Mouse (Mus musculus) hindbrain, postnatal 0 days (tissue): ENCODE measurements at regions not wholly inside any gene's neighbourhood (a gene's known extent, or its start where the extent isn't known, plus 50 kb on each side); places are given as distances from the start of the nearest gene placed in this dataset.
A peak's percentile ranks its signal among the peaks of the same experiment; 100 is the strongest.

Experiments
- ATAC-seq: fragments of 200-750 bp; cut with Nextera tagmentation; 2 replicates; pipeline ENCODE4 v1.8.0; 2017; ENCODE audit warnings: mild to moderate bottlenecking, moderate TSS enrichment, moderate library complexity
- DNase-seq: peaks from one replicate; pipeline ENCODE4 v3.0.0-alpha.2; 2015; ENCODE audit warnings: low spot score
- H3K27ac ChIP-seq: fragments of 300-500 bp; sonication (generic); 2 replicates; pipeline ENCODE4 v1.5.1; 2014; ENCODE audit warnings: mild to moderate bottlenecking
- H3K27me3 ChIP-seq: fragments of 300-500 bp; sonication (generic); 2 replicates; pipeline ENCODE4 v1.6.1; 2014; ENCODE audit warnings: low read length, mixed read lengths; ENCODE audit not compliant: insufficient read depth
- H3K36me3 ChIP-seq: fragments of 300-500 bp; sonication (generic); 2 replicates; pipeline ENCODE4 v1.6.1; 2014; ENCODE audit warnings: low read length, mixed read lengths; ENCODE audit not compliant: insufficient read depth
- H3K4me1 ChIP-seq: fragments of 300-500 bp; sonication (generic); 2 replicates; pipeline ENCODE4 v1.6.1; 2014; ENCODE audit warnings: antibody characterized with exemption, low read length, mixed read lengths; ENCODE audit not compliant: insufficient read depth
- H3K4me2 ChIP-seq: fragments of 300-500 bp; sonication (generic); 2 replicates; pipeline ENCODE4 v1.6.1; 2014; ENCODE audit warnings: low read depth, mild to moderate bottlenecking, low read length, moderate library complexity, mixed read lengths
- H3K4me3 ChIP-seq: fragments of 300-500 bp; sonication (generic); 2 replicates; pipeline ENCODE4 v1.5.1; 2014; ENCODE audit warnings: low read length
- H3K9ac ChIP-seq: fragments of 300-500 bp; sonication (generic); replicated peaks from 2 replicates; pipeline ENCODE4 v1.6.1; 2014; ENCODE audit warnings: mild to moderate bottlenecking, low read length, moderate library complexity, mixed read lengths
- H3K9me3 ChIP-seq: fragments of 300-500 bp; sonication (generic); 2 replicates; pipeline ENCODE4 v1.6.1; 2016; ENCODE audit warnings: low read length, mixed read lengths
- CTCF ChIP-seq: IDR thresholded peaks from 2 replicates; pipeline ENCODE4 v1.5.1; 2016; ENCODE audit warnings: antibody characterized with exemption, control low read depth, low read depth
- WGBS: fragments of 180-500 bp; shearing (Covaris S2); extraction: QIAGEN DNeasy Blood & Tissue Kit; methylation state at CpG from one replicate; pipeline ENCODE4 v1.1.7; 2014; 5-methylcytosine and 5-hydroxymethylcytosine counted together

GRCm38 (mm10) chr15:61189981-61190380 lies 267.2 kb upstream of the A1bg start:
- Histone ChIP-seq H3K27me3 (no peaks in the 10 kb centered on the region), H3K4me3 (no peak overlapping the region), H3K4me2 (no peak overlapping the region), H3K9ac (no peak overlapping the region), H3K9me3 (no peaks in the 10 kb centered on the region), H3K4me1 (no peaks in the 10 kb centered on the region), H3K36me3 (no peaks in the 10 kb centered on the region), H3K27ac (no peak overlapping the region)
- DNase-seq (no peak), ATAC-seq (no peak)
- TF ChIP-seq CTCF, result no peak
- 83% methylated on average over 1 of the region's 1 CpGs for WGBS

DNA sequence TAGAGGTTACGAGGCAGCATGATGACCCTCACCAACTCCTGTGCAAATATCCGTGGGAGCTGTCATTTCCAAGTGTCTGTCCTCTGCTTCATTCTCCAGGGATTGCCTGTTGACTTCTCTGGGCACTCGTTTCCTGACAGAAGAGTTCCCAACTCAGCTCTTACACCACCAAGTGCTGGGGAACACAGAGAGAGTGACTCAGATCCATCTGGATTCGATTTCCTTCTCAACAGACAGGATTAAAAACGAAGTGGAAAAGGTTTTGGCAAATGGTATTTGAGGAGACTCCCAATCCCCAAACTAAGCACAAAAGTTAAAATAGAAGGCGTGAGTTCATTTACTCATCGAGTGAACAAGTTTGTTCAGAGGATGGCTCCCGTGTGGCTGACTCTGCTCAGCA lies 266.7 kb upstream of the A1bg start:
- no peak overlapping the region for H3K4me3 ChIP-seq
- no peak for ATAC-seq
- H3K4me2 ChIP-seq, result no peak overlapping the region
- no peaks in the 10 kb centered on the region for H3K36me3 ChIP-seq
- no peaks in the 10 kb centered on the region for H3K27me3 ChIP-seq
- no peaks in the 10 kb centered on the region for H3K4me1 ChIP-seq
- H3K9ac ChIP-seq, result no peak overlapping the region
- no peak overlapping the region for H3K27ac ChIP-seq
- DNase-seq, result no peak
- H3K9me3 ChIP-seq, result no peaks in the 10 kb centered on the region
- TF ChIP-seq CTCF, result no peak
- 72% methylated on average over 8 of the region's 8 CpGs for WGBS

GRCm38 (mm10) chr15:61184597-61184963 lies 261.8 kb upstream of the A1bg start:
- no peak for TF ChIP-seq CTCF
- Histone ChIP-seq H3K4me2 (no peak overlapping the region), H3K4me3 (no peak overlapping the region), H3K9me3 (no peaks in the 10 kb centered on the region), H3K9ac (no peak overlapping the region), H3K27ac (no peak overlapping the region), H3K27me3 (no peaks in the 10 kb centered on the region), H3K4me1 (no peaks in the 10 kb centered on the region), H3K36me3 (no peaks in the 10 kb centered on the region)
- DNase-seq, result no peak
- 48% methylated on average over 2 of the region's 2 CpGs for WGBS
- no peak for ATAC-seq

GRCm38 (mm10) chr15:61183751-61184596 lies 261.2 kb upstream of the A1bg start:
- no peaks in the 10 kb centered on the region for H3K36me3 ChIP-seq
- TF ChIP-seq CTCF, result no peak
- DNase-seq, result no peak
- H3K27ac ChIP-seq, result no peak overlapping the region
- no peaks in the 10 kb centered on the region for H3K27me3 ChIP-seq
- H3K9me3 ChIP-seq, result no peaks in the 10 kb centered on the region
- no peak overlapping the region for H3K4me3 ChIP-seq
- no peak overlapping the region for H3K4me2 ChIP-seq
- H3K9ac ChIP-seq, result no peak overlapping the region
- ATAC-seq, result no peak
- 19% methylated on average over 11 of the region's 11 CpGs for WGBS
- no peaks in the 10 kb centered on the region for H3K4me1 ChIP-seq

DNA sequence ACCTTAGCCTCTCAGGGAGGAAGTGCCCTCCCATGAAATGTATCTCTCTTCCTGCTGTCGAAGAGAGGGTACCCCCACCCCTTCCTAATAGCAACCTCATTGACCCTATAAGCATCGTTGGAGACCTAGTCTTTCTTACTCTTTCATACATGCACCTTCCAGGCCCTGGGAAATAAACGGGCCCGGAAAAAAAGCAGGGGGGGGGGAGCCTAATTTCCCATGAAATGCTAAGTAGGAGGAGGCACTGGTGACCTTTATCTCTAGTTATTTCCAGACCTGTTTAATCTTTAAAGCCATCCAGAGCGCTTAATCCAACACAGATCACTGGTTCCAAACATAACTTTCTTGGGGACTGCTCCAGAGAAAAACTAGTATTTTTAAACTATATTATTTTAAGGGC lies 260.5 kb upstream of the A1bg start:
- no peak for DNase-seq
- H3K4me2 ChIP-seq, result no peak overlapping the region
- 30% methylated on average over 5 of the region's 5 CpGs for WGBS
- no peak overlapping the region for H3K9ac ChIP-seq
- no peak overlapping the region for H3K4me3 ChIP-seq
- H3K36me3 ChIP-seq, result no peaks in the 10 kb centered on the region
- no peak for TF ChIP-seq CTCF
- no peak for ATAC-seq
- no peaks in the 10 kb centered on the region for H3K4me1 ChIP-seq
- no peaks in the 10 kb centered on the region for H3K9me3 ChIP-seq
- no peak overlapping the region for H3K27ac ChIP-seq
- no peaks in the 10 kb centered on the region for H3K27me3 ChIP-seq

DNA sequence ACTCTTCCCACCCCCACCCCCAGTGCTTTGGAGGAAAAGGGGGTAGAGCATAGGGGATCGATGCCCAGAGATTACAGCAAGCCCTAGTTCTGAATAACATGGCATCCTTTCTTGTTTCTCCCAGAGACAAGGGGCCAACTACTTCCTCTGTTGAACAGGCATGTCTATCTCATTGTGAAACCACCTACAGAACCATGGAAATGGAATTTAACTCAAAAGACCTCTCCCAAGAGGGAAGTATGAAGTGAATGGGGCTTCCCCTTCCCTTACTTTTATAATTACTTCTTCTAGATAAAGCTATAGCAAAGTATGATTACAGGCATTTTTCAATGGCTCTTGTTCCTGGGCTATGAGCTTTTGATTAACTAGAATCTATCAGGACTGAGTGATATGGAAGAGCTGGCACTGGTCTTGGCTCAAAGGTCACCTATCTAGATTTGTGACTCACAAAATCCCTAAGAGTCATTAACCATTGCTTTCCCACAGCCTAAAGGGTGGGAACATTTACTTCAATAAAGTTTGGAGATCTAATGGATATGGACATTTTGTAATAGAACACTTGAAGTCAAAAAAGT lies 246.1 kb upstream of the A1bg start:
- Histone ChIP-seq H3K9ac (no peak overlapping the region), H3K36me3 (no peaks in the 10 kb centered on the region), H3K27me3 (no peaks in the 10 kb centered on the region), H3K4me3 (no peak overlapping the region), H3K27ac (no peak overlapping the region), H3K4me2 (no peak overlapping the region), H3K4me1 (no peaks in the 10 kb centered on the region), H3K9me3 (no peaks in the 10 kb centered on the region)
- WGBS, result 94% methylated on average over 1 of the region's 1 CpGs
- ATAC-seq (no peak), DNase-seq (no peak)
- TF ChIP-seq CTCF, result no peak

DNA sequence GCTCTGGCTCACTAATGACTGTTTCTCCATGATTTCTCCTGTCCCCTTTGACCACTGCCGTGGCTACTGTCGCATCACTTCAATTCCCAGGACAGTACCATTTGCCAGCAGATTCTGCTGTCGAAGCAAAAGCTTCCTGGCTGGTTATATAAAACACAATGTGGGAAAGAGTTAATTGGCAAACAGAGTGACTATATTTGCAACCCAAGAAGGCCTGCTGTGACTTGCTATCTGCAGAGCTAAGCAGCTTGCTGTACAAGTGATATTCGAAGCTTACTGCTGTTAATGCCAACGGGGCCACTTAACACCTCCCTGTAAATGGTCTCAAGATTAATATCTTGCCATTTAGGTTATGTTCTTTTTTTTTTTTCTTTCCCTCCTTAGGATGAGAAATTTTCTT lies 242.2 kb upstream of the A1bg start:
- ATAC-seq, result no peak
- Histone ChIP-seq H3K4me1 (no peaks in the 10 kb centered on the region), H3K9me3 (no peaks in the 10 kb centered on the region), H3K4me3 (no peak overlapping the region), H3K4me2 (no peak overlapping the region), H3K27me3 (no peaks in the 10 kb centered on the region), H3K9ac (no peak overlapping the region), H3K27ac (no peak overlapping the region), H3K36me3 (no peaks in the 10 kb centered on the region)
- TF ChIP-seq CTCF, result no peak
- WGBS, result 29% methylated on average over 5 of the region's 5 CpGs
- DNase-seq, result peak; percentile 55
